Mouse (Mus musculus) E14TG2a.4 (cell line): ENCODE measurements around the gene Fut7.

Experiments used
- H3K27me3 ChIP-seq: 2 replicates; pipeline ENCODE4 v1.6.1; 2014; ENCODE audit warnings: low read length, control low read depth; ENCODE audit not compliant: insufficient read depth
- H3K36me3 ChIP-seq: 2 replicates; pipeline ENCODE4 v1.6.1; 2014; ENCODE audit warnings: low read length, control low read depth; ENCODE audit not compliant: insufficient read depth
- H3K4me1 ChIP-seq: replicated peaks from 2 replicates; pipeline ENCODE4 v1.6.1; 2014; ENCODE audit warnings: low read depth, low read length, control low read depth
- H3K4me3 ChIP-seq: replicated peaks from 2 replicates; pipeline ENCODE4 v1.5.1; 2014; ENCODE audit warnings: mild to moderate bottlenecking, low read length
- H3K9me3 ChIP-seq: 2 replicates; pipeline ENCODE4 v1.6.1; 2014; ENCODE audit warnings: low read length, control low read depth
- CTCF ChIP-seq: conservative IDR thresholded peaks from 2 replicates; pipeline ENCODE4 v1.5.1; 2014; ENCODE audit warnings: low read length
- NANOG ChIP-seq: IDR thresholded peaks from 2 replicates; pipeline ENCODE4 v1.6.1; 2014; ENCODE audit warnings: borderline replicate concordance, low read length, mixed read lengths
- POU5F1 ChIP-seq: IDR thresholded peaks from 2 replicates; pipeline ENCODE4 v1.6.1; 2014; ENCODE audit warnings: low read length, borderline replicate concordance

Fut7 gene

GRCm38 (mm10) chr2:25450853-25451647, 28.0 kb downstream of the Fut7 start:
- Histone ChIP-seq H3K9me3 (no peaks in the 10 kb centered on the region), H3K27me3 (peaks cover 14% of the 10 kb centered on the region), H3K36me3 (no peaks in the 10 kb centered on the region; the same call in 1 of the 2 replicates), H3K4me3 (no peak overlapping the region), H3K4me1 (peaks cover 18% of the 10 kb centered on the region)
- TF ChIP-seq CTCF: no peak
- no peak for TF ChIP-seq POU5F1
- no peak for TF ChIP-seq NANOG

GRCm38 (mm10) chr2:25452951-25453350, 29.9 kb downstream of the Fut7 start:
- H3K4me3 ChIP-seq: no peak overlapping the region
- TF ChIP-seq CTCF: no peak
- no peak for TF ChIP-seq NANOG
- TF ChIP-seq POU5F1: no peak
- H3K9me3 ChIP-seq: no peaks in the 10 kb centered on the region
- peaks cover 19% of the 10 kb centered on the region for H3K27me3 ChIP-seq
- H3K4me1 ChIP-seq: peaks cover 17% of the 10 kb centered on the region
- H3K36me3 ChIP-seq: no peaks in the 10 kb centered on the region; the same call in 1 of the 2 replicates

GRCm38 (mm10) chr2:25456205-25456953, 33.3 kb downstream of the Fut7 start, which contains the start of gene Clic3:
Clic3 (plus strand) TSS chr2:25456838.
- no peaks in the 10 kb centered on the region for H3K9me3 ChIP-seq
- no peak for TF ChIP-seq POU5F1
- no peak for TF ChIP-seq NANOG
- TF ChIP-seq CTCF: no peak
- no peak within 1 kb of the TSS for H3K4me3 ChIP-seq
- H3K27me3 ChIP-seq: peaks cover 33% of the 10 kb centered on the region
- H3K4me1 ChIP-seq: peaks cover 45% of the 10 kb centered on the region
- no peaks in the 10 kb centered on the region for H3K36me3 ChIP-seq

- no peaks in the 10 kb centered on the region for H3K9me3 ChIP-seq
- H3K4me3 ChIP-seq: no peak overlapping the region
- TF ChIP-seq NANOG: no peak
- no peak for TF ChIP-seq CTCF
- no peak for TF ChIP-seq POU5F1
- H3K27me3 ChIP-seq: peaks cover 33% of the 10 kb centered on the region
- H3K4me1 ChIP-seq: peaks cover 48% of the 10 kb centered on the region
- no peaks in the 10 kb centered on the region for H3K36me3 ChIP-seq
These were observed 34.2 kb downstream of the Fut7 start for GRCm38 (mm10) chr2:25457022-25457896.

- Histone ChIP-seq H3K9me3 (no peaks in the 10 kb centered on the region), H3K4me3 (peak overlapping the region; percentile 39), H3K27me3 (peaks cover 33% of the 10 kb centered on the region), H3K36me3 (no peaks in the 10 kb centered on the region), H3K4me1 (peaks cover 48% of the 10 kb centered on the region)
- TF ChIP-seq POU5F1 (no peak), CTCF (no peak), NANOG (no peak)
These were observed 35.8 kb downstream of the Fut7 start for GRCm38 (mm10) chr2:25458911-25459310.

- H3K36me3 ChIP-seq: no peaks in the 10 kb centered on the region
- TF ChIP-seq CTCF (no peak), NANOG (no peak), POU5F1 (no peak)
- H3K9me3 ChIP-seq: no peaks in the 10 kb centered on the region
- peak overlapping the region; percentile 87 for H3K4me3 ChIP-seq
- peaks cover 48% of the 10 kb centered on the region for H3K4me1 ChIP-seq
- peaks cover 33% of the 10 kb centered on the region for H3K27me3 ChIP-seq
These were observed 37.1 kb downstream of the Fut7 start for GRCm38 (mm10) chr2:25460135-25460534.

- peaks cover 47% of the 10 kb centered on the region for H3K4me1 ChIP-seq
- TF ChIP-seq POU5F1 (no peak), NANOG (no peak), CTCF (no peak)
- no peaks in the 10 kb centered on the region for H3K9me3 ChIP-seq
- H3K4me3 ChIP-seq: peak within 1 kb of the TSS; percentile 87
- peaks cover 30% of the 10 kb centered on the region for H3K27me3 ChIP-seq
- H3K36me3 ChIP-seq: no peaks in the 10 kb centered on the region
These were observed 37.7 kb downstream of the Fut7 start, which contains the start of gene Paxx for GRCm38 (mm10) chr2:25460551-25461309. Paxx (minus strand) TSS chr2:25461094.
